Mouse (Mus musculus): Measurements from ENCODE around the gene Wwc2.

DNA sequence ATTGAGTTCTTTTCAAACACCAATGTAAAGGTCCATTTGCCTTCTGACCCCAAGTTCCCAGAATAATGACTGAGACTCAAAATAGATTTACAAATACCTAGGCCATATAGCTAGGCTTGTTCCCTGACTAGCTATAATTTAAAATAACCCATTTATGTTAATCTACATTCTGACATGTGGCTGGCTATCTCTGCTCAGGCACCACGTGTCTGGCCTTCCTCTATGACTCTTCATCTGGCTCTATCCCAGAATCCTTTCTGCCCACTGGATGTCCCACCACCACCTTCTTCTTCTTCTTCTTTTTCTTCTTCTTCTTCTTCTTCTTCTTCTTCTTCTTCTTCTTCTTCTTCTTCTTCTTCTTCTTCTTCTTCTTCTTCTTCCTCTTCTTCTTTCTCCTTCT is 39.9 kb upstream of the Wwc2 start:
- TF ChIP-seq CTCF (IDR thresholded peaks at IDR 0.05; ENCODE audit: low read depth) (no peak), EP300 (IDR thresholded peaks at IDR 0.05; ENCODE audit: low read depth) (no peak)
